Mouse (Mus musculus) midbrain, embryonic 14.5 days (tissue): Measurements from ENCODE around the gene Cdc42bpb. TPM values are rescaled to one million over a fixed set of nuclear protein-coding genes. Genes with fewer than 3 reads are reported as not detected.

ENCODE experiments used
- ATAC-seq: fragments of 200-750 bp; cut with Nextera tagmentation; 2 replicates; pipeline ENCODE4 v1.8.0; 2017; ENCODE audit warnings: moderate number of reproducible peaks, moderate library complexity; ENCODE audit not compliant: low FRiP score, low TSS enrichment
- DNase-seq: peaks from one replicate; pipeline ENCODE4 v3.0.0-alpha.2; 2015
- H3K27ac ChIP-seq: fragments of 300-500 bp; sonication (generic); replicated peaks from 2 replicates; pipeline ENCODE4 v1.5.1; 2014; ENCODE audit warnings: mild to moderate bottlenecking, low read depth, low read length, moderate library complexity
- H3K27me3 ChIP-seq: fragments of 300-500 bp; sonication (generic); 2 replicates; pipeline ENCODE4 v1.6.1; 2014; ENCODE audit warnings: low read length, control low read depth, mixed read lengths; ENCODE audit not compliant: control insufficient read depth, insufficient read depth
- H3K36me3 ChIP-seq: fragments of 300-500 bp; sonication (generic); 2 replicates; pipeline ENCODE4 v1.6.1; 2014; ENCODE audit warnings: low read length, control low read depth; ENCODE audit not compliant: control insufficient read depth, insufficient read depth
- H3K4me1 ChIP-seq: fragments of 300-500 bp; sonication (generic); 2 replicates; pipeline ENCODE4 v1.6.1; 2014; ENCODE audit warnings: mild to moderate bottlenecking, antibody characterized with exemption, low read length, control low read depth; ENCODE audit not compliant: control insufficient read depth, insufficient read depth
- H3K4me2 ChIP-seq: fragments of 300-500 bp; sonication (generic); 2 replicates; pipeline ENCODE4 v1.6.1; 2014; ENCODE audit warnings: mild to moderate bottlenecking, low read length, moderate library complexity
- H3K4me3 ChIP-seq: fragments of 300-500 bp; sonication (generic); replicated peaks from 2 replicates; pipeline ENCODE4 v1.5.1; 2014; ENCODE audit warnings: low read depth, low read length
- H3K9ac ChIP-seq: fragments of 300-500 bp; sonication (generic); replicated peaks from 2 replicates; pipeline ENCODE4 v1.6.1; 2014; ENCODE audit warnings: mild to moderate bottlenecking, low read length, moderate library complexity
- H3K9me3 ChIP-seq: fragments of 300-500 bp; sonication (generic); 2 replicates; pipeline ENCODE4 v1.6.1; 2016; ENCODE audit warnings: low read length, control low read depth, mixed read lengths; ENCODE audit not compliant: control insufficient read depth
- WGBS: fragments of 180-500 bp; shearing (Covaris S2); extraction: QIAGEN DNeasy Blood & Tissue Kit; methylation state at CpG from one replicate; pipeline ENCODE4 v1.1.7; 2014; 5-methylcytosine and 5-hydroxymethylcytosine counted together
- polyA plus RNA-seq: library from polyadenylated mRNA; unstranded; fragments of >200 nt; fragmentation: Nextera tagmentation; extraction: Ambion mirVana; gene quantifications from 2 replicates; pipeline ENCODE4 v1.2.1, GENCODE M21; 2014

Cdc42bpb gene
- polyA plus RNA-seq, 1 experiment from 2014 or later, result 47.8 TPM

- Histone ChIP-seq H3K4me1 (no peaks in the 10 kb centered on the region), H3K9ac (no peak overlapping the region), H3K36me3 (peaks cover 31% of the 10 kb centered on the region), H3K9me3 (no peaks in the 10 kb centered on the region), H3K27me3 (peaks cover 18% of the 10 kb centered on the region), H3K4me2 (no peak overlapping the region), H3K27ac (no peak overlapping the region), H3K4me3 (no peak overlapping the region)
- WGBS, result 72% methylated on average over 12 of the region's 12 CpGs
- ATAC-seq (no peak), DNase-seq (no peak)
Measured at GRCm38 (mm10) chr12:111266592-111266991, 110.9 kb downstream of the Cdc42bpb start.

DNA sequence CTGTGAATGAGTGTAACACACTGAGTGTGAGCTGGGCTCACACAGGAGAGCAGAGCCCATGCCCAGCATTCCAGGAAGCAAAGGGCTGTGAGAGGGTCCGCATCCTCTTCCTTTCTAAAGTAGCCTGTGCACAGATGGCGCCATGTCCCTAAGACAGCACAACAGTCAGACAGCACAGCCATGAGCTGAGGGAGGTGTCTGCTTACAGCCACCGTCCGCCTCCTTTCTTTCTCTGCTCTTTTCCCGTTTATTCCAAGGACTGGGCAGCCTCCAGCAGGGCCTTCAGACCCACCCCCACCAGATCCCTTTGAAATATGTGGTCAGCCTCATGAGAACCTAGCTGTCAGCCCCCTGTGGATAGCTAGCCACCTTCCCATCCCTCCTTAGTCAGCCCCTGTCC lies 112.3 kb downstream of the Cdc42bpb start:
- peaks cover 4% of the 10 kb centered on the region for H3K27me3 ChIP-seq
- no peaks in the 10 kb centered on the region for H3K4me1 ChIP-seq
- no peaks in the 10 kb centered on the region for H3K9me3 ChIP-seq
- no peak overlapping the region for H3K9ac ChIP-seq
- H3K27ac ChIP-seq, result no peak overlapping the region
- DNase-seq (no peak), ATAC-seq (no peak)
- WGBS, result 59% methylated on average over 5 of the region's 5 CpGs
- no peak overlapping the region for H3K4me2 ChIP-seq
- no peak overlapping the region for H3K4me3 ChIP-seq
- peaks cover 44% of the 10 kb centered on the region for H3K36me3 ChIP-seq

DNA sequence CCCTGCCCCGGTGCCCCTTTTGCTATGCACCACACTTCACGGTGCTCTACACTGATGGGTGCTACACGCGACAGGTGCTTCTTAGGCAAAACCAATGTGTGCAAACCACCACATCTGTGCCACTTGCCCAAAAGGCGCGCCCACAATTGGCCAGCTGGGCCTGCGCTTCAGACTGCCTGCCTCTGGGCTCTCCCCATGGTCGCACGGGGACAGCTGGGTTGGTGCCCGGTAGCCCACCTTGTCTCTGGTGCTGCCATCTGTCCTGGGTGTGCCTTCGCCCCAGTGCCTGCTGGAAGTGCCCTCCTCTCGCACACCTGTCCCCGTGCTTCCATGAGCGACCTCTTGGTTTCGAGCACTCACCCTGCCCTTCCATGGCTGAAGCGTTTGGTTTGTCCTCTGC lies 113.9 kb downstream of the Cdc42bpb start:
- WGBS, result 95% methylated on average over 16 of the region's 16 CpGs
- no peak for DNase-seq
- no peak for ATAC-seq
- no peaks in the 10 kb centered on the region for H3K9me3 ChIP-seq
- H3K27ac ChIP-seq, result no peak overlapping the region
- H3K4me1 ChIP-seq, result no peaks in the 10 kb centered on the region
- H3K4me3 ChIP-seq, result no peak overlapping the region
- H3K36me3 ChIP-seq, result peaks cover 53% of the 10 kb centered on the region
- H3K27me3 ChIP-seq, result no peaks in the 10 kb centered on the region
- no peak overlapping the region for H3K4me2 ChIP-seq
- H3K9ac ChIP-seq, result no peak overlapping the region

GRCm38 (mm10) chr12:111251227-111251626 lies 126.3 kb downstream of the Cdc42bpb start:
- no peak for ATAC-seq
- Histone ChIP-seq H3K9me3 (no peaks in the 10 kb centered on the region), H3K36me3 (peaks cover 43% of the 10 kb centered on the region), H3K9ac (no peak overlapping the region), H3K4me2 (no peak overlapping the region), H3K4me3 (no peak overlapping the region), H3K27me3 (no peaks in the 10 kb centered on the region), H3K27ac (no peak overlapping the region), H3K4me1 (no peaks in the 10 kb centered on the region)
- 68% methylated on average over 9 of the region's 9 CpGs for WGBS
- DNase-seq, result peak; percentile 35

DNA sequence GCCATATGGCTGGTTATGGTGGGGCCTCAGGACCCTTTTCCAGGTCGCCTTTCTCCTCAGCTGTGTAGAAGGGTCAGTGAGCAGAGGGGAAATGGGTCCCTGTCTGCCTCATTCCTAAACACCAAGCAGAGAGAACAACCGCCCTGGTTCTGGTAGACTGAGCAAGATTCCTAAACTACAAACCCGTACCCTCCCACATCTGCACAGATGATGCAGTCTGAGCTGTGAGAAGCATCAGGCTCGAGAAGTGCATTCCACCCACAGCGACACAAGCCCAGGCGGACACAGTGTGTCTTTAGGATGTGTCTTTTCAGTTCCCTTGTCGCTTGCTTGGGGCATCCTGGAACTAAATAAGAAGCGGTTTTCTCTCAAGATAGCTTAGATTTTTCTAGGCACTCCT lies 127.4 kb downstream of the Cdc42bpb start:
- no peak overlapping the region for H3K27ac ChIP-seq
- ATAC-seq (no peak), DNase-seq (no peak)
- H3K4me1 ChIP-seq, result no peaks in the 10 kb centered on the region
- H3K36me3 ChIP-seq, result peaks cover 36% of the 10 kb centered on the region
- no peak overlapping the region for H3K4me3 ChIP-seq
- no peak overlapping the region for H3K4me2 ChIP-seq
- no peaks in the 10 kb centered on the region for H3K27me3 ChIP-seq
- 83% methylated on average over 8 of the region's 8 CpGs for WGBS
- H3K9me3 ChIP-seq, result no peaks in the 10 kb centered on the region
- no peak overlapping the region for H3K9ac ChIP-seq

- no peaks in the 10 kb centered on the region for H3K9me3 ChIP-seq
- WGBS, result 57% methylated on average over 3 of the region's 3 CpGs
- DNase-seq (no peak), ATAC-seq (no peak)
- H3K27me3 ChIP-seq, result no peaks in the 10 kb centered on the region
- H3K36me3 ChIP-seq, result peaks cover 43% of the 10 kb centered on the region
- H3K27ac ChIP-seq, result no peak overlapping the region
- H3K4me3 ChIP-seq, result no peak overlapping the region
- H3K9ac ChIP-seq, result no peak overlapping the region
- H3K4me2 ChIP-seq, result no peak overlapping the region
- no peaks in the 10 kb centered on the region for H3K4me1 ChIP-seq
Measured at GRCm38 (mm10) chr12:111249095-111249494, 128.4 kb downstream of the Cdc42bpb start.

DNA sequence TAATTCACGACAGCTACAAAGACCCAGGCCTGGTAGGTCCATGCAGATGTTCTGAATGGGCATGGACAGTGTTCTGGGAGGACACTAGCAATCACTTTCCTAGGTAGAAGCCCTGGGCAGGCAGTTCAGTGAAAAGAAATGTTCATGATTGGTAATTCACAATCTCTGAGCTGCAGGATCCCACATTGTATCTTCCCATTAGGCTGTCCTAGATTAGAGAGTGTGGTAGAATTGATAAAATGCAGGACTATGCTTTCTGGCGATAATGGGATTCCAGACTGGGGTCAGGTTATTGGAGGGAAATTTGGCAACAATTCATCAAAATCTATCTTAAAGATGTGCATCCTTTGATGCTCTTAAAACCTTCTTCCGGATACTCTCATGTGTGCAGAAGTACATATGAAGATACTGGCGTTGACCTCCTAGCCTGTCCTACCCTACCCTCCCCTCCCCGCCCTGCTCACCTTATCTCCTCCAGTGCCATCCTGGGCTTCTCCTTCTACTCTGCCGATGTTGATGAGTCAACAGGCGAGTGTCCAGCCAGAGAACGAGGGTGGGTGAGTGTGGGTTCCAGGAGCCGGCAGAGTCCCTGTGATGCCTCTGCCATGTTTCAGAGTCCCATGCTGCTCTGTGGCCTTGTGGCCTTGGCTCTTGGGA lies 130.6 kb downstream of the Cdc42bpb start:
- H3K4me1 ChIP-seq, result no peaks in the 10 kb centered on the region
- WGBS, result 95% methylated on average over 9 of the region's 9 CpGs

GRCm38 (mm10) chr12:111245070-111245469 lies 132.4 kb downstream of the Cdc42bpb start:
- ATAC-seq, result no peak
- no peak for DNase-seq
- Histone ChIP-seq H3K4me1 (no peaks in the 10 kb centered on the region), H3K27ac (no peak overlapping the region), H3K27me3 (no peaks in the 10 kb centered on the region), H3K4me2 (no peak overlapping the region), H3K9ac (no peak overlapping the region), H3K9me3 (no peaks in the 10 kb centered on the region), H3K36me3 (peaks cover 46% of the 10 kb centered on the region), H3K4me3 (no peak overlapping the region)
- WGBS, result 82% methylated on average over 6 of the region's 6 CpGs

More for the DNA sequence above, 130.6 kb downstream of the Cdc42bpb start:
- peaks cover 57% of the 10 kb centered on the region for H3K36me3 ChIP-seq
- H3K9ac ChIP-seq, result no peak overlapping the region
- H3K27me3 ChIP-seq, result no peaks in the 10 kb centered on the region
- ATAC-seq, result no peak
- no peak for DNase-seq
- no peak overlapping the region for H3K4me3 ChIP-seq
- no peak overlapping the region for H3K4me2 ChIP-seq
- H3K9me3 ChIP-seq, result no peaks in the 10 kb centered on the region
- H3K27ac ChIP-seq, result no peak overlapping the region

DNA sequence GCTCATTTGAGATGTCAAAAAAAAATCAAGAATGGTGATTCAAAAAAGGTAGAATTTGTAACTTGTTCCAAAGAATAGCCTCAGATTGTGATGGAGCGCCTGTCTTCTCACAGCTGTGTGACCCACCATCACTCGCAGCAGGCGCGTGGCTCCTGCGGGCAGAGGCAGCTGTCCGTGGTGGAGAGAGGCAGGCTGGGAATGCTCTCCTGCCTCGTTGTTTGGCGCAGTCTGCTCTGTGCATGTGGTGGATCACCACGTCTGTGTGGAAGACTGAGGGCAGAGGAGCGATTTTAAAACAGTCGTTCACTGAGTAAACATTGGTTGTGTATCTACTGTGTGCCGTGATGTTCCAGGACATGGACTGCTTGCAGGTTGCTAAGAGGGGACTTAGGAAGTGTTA lies 133.8 kb downstream of the Cdc42bpb start:
- Histone ChIP-seq H3K9me3 (no peaks in the 10 kb centered on the region), H3K4me2 (no peak overlapping the region), H3K4me3 (no peak overlapping the region), H3K36me3 (peaks cover 38% of the 10 kb centered on the region), H3K27ac (no peak overlapping the region), H3K9ac (no peak overlapping the region), H3K4me1 (no peaks in the 10 kb centered on the region), H3K27me3 (no peaks in the 10 kb centered on the region)
- ATAC-seq (no peak), DNase-seq (no peak)
- WGBS, result 93% methylated on average over 12 of the region's 12 CpGs
